Mouse (Mus musculus): ENCODE results near the gene Cyp4f37. TPM values are rescaled to one million over a fixed set of nuclear protein-coding genes. Genes with fewer than 3 reads are reported as not detected.
"Not testable (repeated sequence)": the region's sequence is repeated elsewhere in the genome, so short reads cannot be mapped to it uniquely, and the experiment has no call there.

Gene Cyp4f37
- 0.01 TPM in 1 of 2 replicates, not detected in the other for polyA plus RNA-seq (2012; rRNA removed)

GRCm38 (mm10) chr17:32621018-32621417 lies at the start of gene Cyp4f37:
Cyp4f37 (plus strand) TSS chr17:32621309.
- DNase-seq (ENCODE audit: low spot score): not testable (repeated sequence)

DNA sequence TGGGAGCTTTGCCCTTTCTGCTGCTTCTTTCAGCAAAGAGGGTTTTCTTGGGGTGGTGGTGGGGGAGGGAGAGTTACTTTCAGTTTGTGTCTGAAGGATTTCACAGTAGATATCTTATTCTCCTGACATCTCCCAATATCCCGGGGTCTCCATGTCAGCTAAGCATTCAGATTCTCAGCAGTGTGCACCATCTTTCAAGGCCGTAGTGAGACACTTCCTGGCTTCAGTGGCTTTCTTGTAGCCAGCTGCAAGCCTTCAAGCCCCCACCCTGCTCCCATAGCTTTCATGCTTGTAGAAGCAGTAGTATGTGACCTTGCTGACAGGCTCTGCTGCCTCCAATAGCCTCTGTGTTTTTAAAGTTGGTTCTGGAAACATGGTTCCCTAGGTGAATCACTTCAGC lies 47.8 kb upstream of the Cyp4f37 start:
- not testable (repeated sequence) for DNase-seq (ENCODE audit: low spot score)

DNA sequence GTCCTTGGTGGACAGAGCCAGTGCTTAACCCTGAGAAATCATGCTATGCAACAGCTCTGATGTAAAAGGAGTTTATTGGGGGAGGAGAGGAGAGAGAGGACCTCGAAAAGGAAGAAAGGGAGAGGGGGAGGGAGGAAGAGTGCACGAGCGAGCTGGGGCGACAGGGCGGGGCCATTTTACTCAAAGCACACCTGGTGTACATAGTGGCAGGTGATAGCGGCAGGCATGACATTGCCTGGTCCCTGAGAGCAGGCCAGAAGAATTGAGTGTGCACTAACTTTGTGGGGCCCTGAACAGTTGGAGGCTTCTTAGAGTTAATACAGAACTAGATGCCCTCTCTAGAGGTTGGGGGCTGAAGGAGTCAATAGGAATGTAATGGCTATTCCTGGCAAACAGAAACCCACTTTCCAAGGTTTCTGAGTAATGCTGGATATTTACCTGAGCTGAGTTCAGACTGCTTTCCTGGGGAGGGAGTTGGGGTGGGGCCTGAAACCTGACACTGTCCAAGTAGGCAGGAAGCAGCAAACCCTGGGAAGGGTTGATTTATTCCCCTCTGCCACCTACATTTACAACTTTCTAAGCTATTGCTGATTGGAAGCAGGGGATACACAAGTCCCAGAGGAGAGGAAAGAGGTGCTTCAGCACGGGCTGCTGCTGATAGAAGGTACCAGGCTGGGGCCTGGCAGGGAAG lies 43.5 kb upstream of the Cyp4f37 start:
- DNase-seq (ENCODE audit: low spot score): no peak

DNA sequence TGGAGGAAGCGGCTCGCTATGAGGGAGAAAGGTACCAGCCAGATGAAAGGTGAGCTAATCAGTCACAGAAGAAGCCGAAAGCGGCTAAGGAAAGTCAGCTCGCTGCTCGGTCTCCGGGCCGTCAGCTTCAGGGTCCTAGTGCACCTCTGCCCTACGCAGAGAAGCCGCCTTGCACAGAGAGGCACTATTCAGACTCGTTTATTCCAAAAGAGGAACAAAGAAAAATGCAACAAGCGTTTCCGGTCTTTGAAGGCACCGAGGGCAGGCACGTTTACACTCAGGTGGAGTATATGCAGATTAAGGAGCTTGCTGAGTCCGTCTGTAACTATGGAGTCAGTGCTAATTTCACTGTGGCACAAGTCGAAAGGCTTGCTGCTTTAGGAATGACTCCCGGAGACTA lies 24.6 kb upstream of the Cyp4f37 start:
- DNase-seq (ENCODE audit: low spot score): no peak

- no peak for DNase-seq (ENCODE audit: low spot score)
These were observed 13.1 kb upstream of the Cyp4f37 start for GRCm38 (mm10) chr17:32608055-32608454.

GRCm38 (mm10) chr17:32610231-32610630 lies 10.9 kb upstream of the Cyp4f37 start:
- not testable (repeated sequence) for DNase-seq (ENCODE audit: low spot score)

DNA sequence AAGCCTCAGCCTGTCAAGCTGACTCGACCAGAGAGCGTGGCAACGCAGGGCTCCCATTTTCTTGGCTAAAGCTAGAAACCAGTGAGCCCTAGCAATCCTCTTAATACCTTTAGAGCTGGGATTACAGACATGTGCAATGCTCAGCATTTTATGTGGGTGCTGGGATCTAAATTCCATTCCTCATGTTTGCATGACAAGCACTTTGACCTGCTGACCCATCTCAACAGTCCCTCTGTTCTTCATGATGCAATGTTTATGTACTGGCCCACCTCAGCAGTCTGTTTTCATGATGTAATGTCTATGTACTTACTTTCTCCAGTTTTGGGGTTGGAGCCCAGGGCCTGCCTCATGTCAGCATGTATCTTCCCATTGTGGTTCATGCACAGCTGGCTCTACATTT lies 10.2 kb upstream of the Cyp4f37 start:
- no peak for DNase-seq (ENCODE audit: low spot score)

GRCm38 (mm10) chr17:32612417-32612816 lies 8.7 kb upstream of the Cyp4f37 start:
- no peak for DNase-seq (ENCODE audit: low spot score)

GRCm38 (mm10) chr17:32617252-32617651 lies 3.9 kb upstream of the Cyp4f37 start:
- DNase-seq (ENCODE audit: low spot score): no peak

DNA sequence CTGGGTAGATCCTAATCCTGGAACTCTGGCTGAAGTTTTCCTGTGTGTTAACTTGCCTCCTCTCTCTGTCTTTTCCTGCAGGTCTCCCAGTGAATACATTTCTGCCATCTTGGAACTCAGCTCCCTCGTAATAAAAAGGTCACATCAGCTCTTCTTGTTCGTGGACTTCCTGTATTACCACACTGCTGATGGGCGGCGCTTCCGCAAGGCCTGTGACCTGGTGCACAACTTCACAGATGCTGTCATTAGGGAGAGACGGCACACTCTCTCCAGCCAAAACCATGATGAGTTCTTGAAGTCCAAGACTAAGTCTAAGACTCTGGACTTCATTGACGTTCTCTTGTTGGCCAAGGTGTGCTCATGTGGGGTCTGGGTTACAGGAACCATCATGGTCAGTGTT lies 8.6 kb downstream of the Cyp4f37 start:
- not testable (repeated sequence) for DNase-seq (ENCODE audit: low spot score)

DNA sequence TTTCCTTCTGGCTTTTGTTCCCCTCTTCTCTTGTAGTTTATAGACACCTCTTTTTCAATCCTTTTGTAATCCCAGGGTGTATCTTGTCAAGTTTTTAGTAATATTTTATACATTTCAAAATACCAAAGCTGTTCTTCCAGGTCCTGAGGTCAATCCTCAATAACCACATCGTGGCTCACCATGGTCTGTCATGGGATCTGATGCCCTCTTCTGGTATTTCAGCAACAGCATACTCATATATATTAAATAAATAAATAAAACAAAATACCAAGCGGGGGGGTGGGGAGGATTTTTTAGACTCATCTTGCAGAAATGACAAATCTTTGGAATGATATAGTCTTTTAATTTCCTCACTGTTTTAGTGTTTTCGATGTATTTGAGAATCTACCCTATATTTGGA lies 10.8 kb downstream of the Cyp4f37 start:
- DNase-seq (ENCODE audit: low spot score): no peak

GRCm38 (mm10) chr17:32634242-32634971 lies 13.3 kb downstream of the Cyp4f37 start:
- not testable (repeated sequence) for DNase-seq (ENCODE audit: low spot score)

DNA sequence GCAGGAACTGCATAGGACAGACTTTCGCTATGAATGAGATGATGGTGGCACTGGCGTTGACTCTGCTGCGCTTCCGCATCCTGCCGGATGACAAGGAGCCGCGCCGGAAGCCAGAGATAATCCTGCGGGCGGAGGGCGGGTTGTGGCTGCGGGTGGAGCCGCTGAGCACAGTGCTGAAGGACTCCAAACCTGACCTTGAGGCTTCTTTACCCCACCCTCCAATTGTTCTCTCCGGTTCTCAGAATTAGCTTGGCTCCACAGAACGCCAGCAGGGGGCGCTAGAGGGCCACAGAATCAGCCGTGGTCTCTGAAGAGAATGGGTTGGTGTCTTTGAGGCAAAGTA lies 13.8 kb downstream of the Cyp4f37 start:
- DNase-seq (ENCODE audit: low spot score): peak; percentile 79

- DNase-seq (ENCODE audit: low spot score): no peak
These were observed 15.2 kb downstream of the Cyp4f37 start for GRCm38 (mm10) chr17:32636341-32636740.

- DNase-seq (ENCODE audit: low spot score): no peak
These were observed 16.0 kb downstream of the Cyp4f37 start for GRCm38 (mm10) chr17:32637151-32637550.

- DNase-seq (ENCODE audit: low spot score): no peak
These were observed 25.5 kb downstream of the Cyp4f37 start for GRCm38 (mm10) chr17:32646631-32647030.

DNA sequence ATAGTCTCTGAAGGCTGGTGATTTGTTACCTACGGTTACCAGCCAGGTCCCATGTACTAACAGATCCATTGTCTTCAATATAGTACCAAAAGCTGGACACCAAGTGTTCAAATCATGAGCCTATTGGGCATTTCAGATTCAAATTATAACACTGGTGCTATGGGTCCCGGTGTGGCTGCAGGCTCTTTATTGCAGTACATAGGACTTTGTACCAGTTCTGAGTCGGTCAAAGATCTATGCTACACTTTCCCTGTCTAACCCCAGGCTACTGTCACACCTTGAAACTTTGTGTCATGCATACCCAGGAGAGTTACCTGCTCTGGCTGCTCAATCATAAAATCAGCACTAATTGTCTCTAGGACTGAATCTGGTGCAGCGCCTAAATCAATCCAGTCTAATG lies 32.8 kb downstream of the Cyp4f37 start:
- no peak for DNase-seq (ENCODE audit: low spot score)

- DNase-seq (ENCODE audit: low spot score): no peak
These were observed 35.9 kb downstream of the Cyp4f37 start for GRCm38 (mm10) chr17:32657041-32657440.

- no peak for DNase-seq (ENCODE audit: low spot score)
These were observed 37.1 kb downstream of the Cyp4f37 start for GRCm38 (mm10) chr17:32658246-32658645.

- DNase-seq (ENCODE audit: low spot score): no peak
These were observed 37.6 kb downstream of the Cyp4f37 start, which contains the start of gene Cyp4f40 for GRCm38 (mm10) chr17:32658712-32659111. Cyp4f40 (plus strand) TSS chr17:32658900.

DNA sequence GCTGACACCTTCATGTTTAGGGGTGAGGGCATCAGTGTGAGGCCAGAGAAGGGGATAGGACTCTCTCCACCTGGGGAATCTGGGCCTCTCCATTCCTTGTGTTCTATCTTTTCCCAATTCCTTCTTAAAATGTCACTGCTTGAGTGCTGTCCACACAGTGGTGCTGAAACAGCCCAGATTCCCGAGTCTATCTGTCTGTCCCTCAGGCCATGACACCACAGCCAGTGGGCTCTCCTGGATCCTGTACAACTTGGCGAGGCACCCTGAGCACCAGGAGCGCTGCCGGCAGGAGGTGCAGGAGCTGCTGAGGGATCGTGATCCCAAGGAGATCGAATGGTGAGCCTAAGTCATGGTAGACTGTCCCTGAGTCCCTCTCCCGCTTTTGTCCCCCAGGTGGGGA lies 52.9 kb downstream of the Cyp4f37 start:
- DNase-seq (ENCODE audit: low spot score): no peak

DNA sequence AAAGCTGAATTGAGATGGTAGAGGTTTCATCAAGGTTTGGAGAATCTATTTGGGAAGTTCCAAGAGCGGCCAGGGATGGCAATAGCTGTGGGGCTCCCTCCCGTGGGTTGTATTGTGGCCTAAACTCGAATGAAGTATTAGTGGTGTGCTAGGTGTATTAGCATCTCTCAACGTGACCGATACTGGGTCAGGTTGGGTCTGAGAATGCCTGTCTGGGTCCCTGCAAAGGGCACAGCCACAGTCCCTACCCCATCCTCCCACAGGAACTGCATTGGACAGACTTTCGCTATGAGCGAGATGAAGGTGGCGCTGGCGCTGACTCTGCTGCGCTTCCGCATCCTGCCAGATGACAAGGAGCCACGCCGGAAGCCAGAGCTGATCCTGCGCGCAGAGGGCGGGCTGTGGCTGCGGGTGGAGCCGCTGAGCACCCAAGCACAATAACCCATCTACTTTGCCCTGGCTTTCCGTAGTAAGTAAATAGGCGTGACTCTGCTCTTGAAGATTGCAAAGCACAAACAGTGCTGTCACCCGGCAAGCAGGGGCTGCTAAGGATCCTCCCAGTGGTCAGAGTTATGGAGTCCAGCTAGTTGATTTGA lies 55.0 kb downstream of the Cyp4f37 start:
- no peak for DNase-seq (ENCODE audit: low spot score)

DNA sequence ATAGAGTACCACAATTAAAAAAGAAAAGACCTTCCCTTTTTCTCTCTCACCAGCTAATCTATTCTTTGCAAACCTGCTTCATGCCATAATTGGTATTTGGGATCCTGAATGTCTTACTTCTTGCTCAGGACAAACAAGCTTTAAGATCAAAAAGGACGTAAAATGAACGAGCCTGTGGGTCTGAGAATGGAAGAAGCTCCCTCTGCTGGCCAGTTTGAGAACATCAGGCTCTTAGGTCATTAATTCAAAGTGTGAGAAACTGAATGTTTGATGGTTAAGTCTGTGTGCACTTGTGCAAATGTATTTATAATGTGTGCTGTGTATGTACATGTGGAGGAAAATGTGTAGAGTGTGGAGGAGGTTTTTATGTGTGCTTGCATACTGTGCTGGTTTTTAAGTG lies 59.3 kb downstream of the Cyp4f37 start:
- DNase-seq (ENCODE audit: low spot score): no peak

All from urinary bladder, adult 2 months (tissue).